Mouse (Mus musculus): ENCODE results near the gene Vav3. TPM values are rescaled to one million over a fixed set of nuclear protein-coding genes. Genes with fewer than 3 reads are reported as not detected.

Vav3 gene
- polyA plus RNA-seq, 1 experiment from 2014 or later: 6.6 TPM

Other genes with a start within 250 kb of the Vav3 start
- 4.1 TPM in 2 replicates for gene Slc25a24, start 217.5 kb upstream of the Vav3 start, polyA plus RNA-seq (2015; fragmentation: Nextera tagmentation; extraction: Ambion mirVana)

Measured in forebrain, embryonic 15.5 days (tissue).